Mouse (Mus musculus): ENCODE measurements at regions not wholly inside any gene's neighbourhood (a gene's known extent, or its start where the extent isn't known, plus 50 kb on each side); places are given as distances from the start of the nearest gene placed in this dataset.

- no peak for DNase-seq
Observed at GRCm38 (mm10) chr6:117118081-117118480, 50.3 kb upstream of the Cxcl12 start.

All from kidney, postnatal 14 days (tissue).